Mouse (Mus musculus) midbrain, embryonic 16.5 days (tissue): Measurements from ENCODE around the gene Hunk. TPM values are rescaled to one million over a fixed set of nuclear protein-coding genes. Genes with fewer than 3 reads are reported as not detected.
A peak's percentile ranks its signal among the peaks of the same experiment; 100 is the strongest.

Experiments used
- ATAC-seq: fragments of 200-750 bp; cut with Nextera tagmentation; 2 replicates; pipeline ENCODE4 v1.8.0; 2017; ENCODE audit warnings: moderate TSS enrichment
- H3K27ac ChIP-seq: fragments of 300-500 bp; sonication (generic); 2 replicates; pipeline ENCODE4 v1.5.1; 2014; ENCODE audit warnings: mild to moderate bottlenecking, low read length, mixed read lengths
- H3K27me3 ChIP-seq: fragments of 300-500 bp; sonication (generic); 2 replicates; pipeline ENCODE4 v1.6.1; 2014; ENCODE audit warnings: low read depth, low read length, mixed read lengths; ENCODE audit not compliant: control insufficient read depth, insufficient read depth
- H3K36me3 ChIP-seq: fragments of 300-500 bp; sonication (generic); 2 replicates; pipeline ENCODE4 v1.6.1; 2014; ENCODE audit warnings: mild to moderate bottlenecking, low read length, moderate library complexity, mixed read lengths; ENCODE audit not compliant: control insufficient read depth, insufficient read depth
- H3K4me1 ChIP-seq: fragments of 300-500 bp; sonication (generic); 2 replicates; pipeline ENCODE4 v1.6.1; 2014; ENCODE audit warnings: mild to moderate bottlenecking, low read length, mixed read lengths; ENCODE audit not compliant: control insufficient read depth, insufficient read depth
- H3K4me2 ChIP-seq: fragments of 300-500 bp; sonication (generic); 2 replicates; pipeline ENCODE4 v1.6.1; 2014; ENCODE audit warnings: mild to moderate bottlenecking, low read length, mixed read lengths
- H3K4me3 ChIP-seq: fragments of 300-500 bp; sonication (generic); 2 replicates; pipeline ENCODE4 v1.5.1; 2014; ENCODE audit warnings: low read depth, mild to moderate bottlenecking, low read length, moderate library complexity, mixed read lengths
- H3K9ac ChIP-seq: fragments of 300-500 bp; sonication (generic); 2 replicates; pipeline ENCODE4 v1.6.1; 2014; ENCODE audit warnings: low read depth, low read length, mixed read lengths
- H3K9me3 ChIP-seq: fragments of 300-500 bp; sonication (generic); replicated peaks from 2 replicates; pipeline ENCODE4 v1.6.1; 2014; ENCODE audit warnings: mild to moderate bottlenecking, low read length, mixed read lengths; ENCODE audit not compliant: control insufficient read depth, poor library complexity, severe bottlenecking
- whole genome bisulfite sequencing: fragments of 180-500 bp; shearing (Covaris S2); extraction: QIAGEN DNeasy Blood & Tissue Kit; methylation state at CpG from one replicate; pipeline ENCODE4 v1.1.7; 2014; 5-methylcytosine and 5-hydroxymethylcytosine counted together
- polyA plus RNA-seq: library from polyadenylated mRNA; unstranded; fragments of >200 nt; fragmentation: Nextera tagmentation; extraction: Ambion mirVana; gene quantifications from 2 replicates; pipeline ENCODE4 v1.2.1, GENCODE M21; 2015

Gene Hunk
- polyA plus RNA-seq, 1 experiment from 2014 or later: 6.2 TPM

DNA sequence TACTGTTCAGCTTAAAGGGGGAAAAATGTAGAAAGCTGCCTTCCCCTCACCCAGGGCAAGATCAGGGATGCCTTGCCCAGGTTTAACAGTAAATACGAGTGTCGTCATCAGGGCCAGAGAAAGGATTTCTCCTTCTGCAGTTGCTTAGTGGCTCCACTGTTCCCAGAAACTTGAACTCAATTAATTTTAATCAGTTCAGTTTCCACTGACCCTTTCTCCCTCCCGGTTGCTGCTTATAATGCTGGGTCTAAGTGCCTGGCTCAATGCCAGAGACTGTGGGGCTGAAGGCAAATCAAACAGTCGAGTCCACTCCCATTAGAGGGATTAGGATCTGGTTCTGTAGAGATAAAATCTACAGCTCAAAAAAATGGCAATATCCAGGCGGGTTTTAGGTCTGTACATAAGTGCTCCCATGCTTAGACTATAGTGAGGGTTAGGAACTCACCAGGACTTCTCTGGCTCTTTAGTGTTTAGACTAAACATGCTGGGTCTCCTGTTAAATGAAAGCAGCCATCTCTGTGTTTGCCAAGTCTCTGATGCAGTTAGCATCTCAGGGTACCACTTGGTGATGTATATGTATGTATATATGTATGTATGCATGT is 106.2 kb downstream of the Hunk start:
- Histone ChIP-seq H3K4me2 (no peak overlapping the region), H3K27me3 (no peaks in the 10 kb centered on the region), H3K27ac (no peak overlapping the region), H3K9me3 (no peaks in the 10 kb centered on the region), H3K9ac (no peak overlapping the region), H3K4me1 (peaks cover 9% of the 10 kb centered on the region), H3K36me3 (peaks cover 4% of the 10 kb centered on the region), H3K4me3 (no peak overlapping the region)
- ATAC-seq: 0 out of 2 replicates have a peak, but pooled peaks have one; percentile 43
- WGBS: 24% methylated on average over 5 of the region's 5 CpGs

DNA sequence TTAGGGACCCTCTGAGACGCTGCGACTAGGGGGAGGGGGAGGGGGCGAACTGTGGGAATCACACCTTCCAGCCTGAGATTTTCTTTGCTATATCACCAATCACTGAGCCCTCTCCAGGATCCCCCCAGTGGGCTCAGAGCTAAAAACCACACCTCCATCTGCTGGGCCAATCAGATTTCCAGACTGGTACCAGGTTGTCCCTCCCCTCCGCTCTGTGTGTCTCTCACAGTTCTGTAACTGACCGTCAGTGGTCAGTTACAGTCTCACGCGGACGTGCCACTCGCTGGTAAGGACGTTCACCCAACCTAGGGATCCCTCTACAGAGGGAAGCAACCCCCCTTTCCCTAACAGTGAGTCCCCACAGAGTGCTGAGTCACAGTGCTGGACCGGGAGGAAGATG is 111.1 kb downstream of the Hunk start:
- H3K4me2 ChIP-seq: no peak overlapping the region
- 43% methylated on average over 11 of the region's 11 CpGs for WGBS

GRCm38 (mm10) chr16:90497749-90498464 is 112.1 kb downstream of the Hunk start:
- H3K4me3 ChIP-seq: no peak overlapping the region
- H3K4me1 ChIP-seq: no peaks in the 10 kb centered on the region; the same call in 1 of the 2 replicates
- H3K27ac ChIP-seq: no peak overlapping the region
- no peak for ATAC-seq
- H3K4me2 ChIP-seq: no peak overlapping the region
- 85% methylated on average over 16 of the region's 16 CpGs for WGBS
- H3K27me3 ChIP-seq: no peaks in the 10 kb centered on the region
- H3K9ac ChIP-seq: no peak overlapping the region
- H3K9me3 ChIP-seq: no peaks in the 10 kb centered on the region
- H3K36me3 ChIP-seq: peaks cover 4% of the 10 kb centered on the region; the same call in 1 of the 2 replicates

More for the DNA sequence above, 111.1 kb downstream of the Hunk start:
- peaks cover 4% of the 10 kb centered on the region for H3K4me1 ChIP-seq
- no peak overlapping the region for H3K4me3 ChIP-seq
- H3K27ac ChIP-seq: no peak overlapping the region
- no peaks in the 10 kb centered on the region for H3K9me3 ChIP-seq
- ATAC-seq: no peak
- H3K27me3 ChIP-seq: no peaks in the 10 kb centered on the region
- peaks cover 4% of the 10 kb centered on the region; the same call in 1 of the 2 replicates for H3K36me3 ChIP-seq
- H3K9ac ChIP-seq: no peak overlapping the region

DNA sequence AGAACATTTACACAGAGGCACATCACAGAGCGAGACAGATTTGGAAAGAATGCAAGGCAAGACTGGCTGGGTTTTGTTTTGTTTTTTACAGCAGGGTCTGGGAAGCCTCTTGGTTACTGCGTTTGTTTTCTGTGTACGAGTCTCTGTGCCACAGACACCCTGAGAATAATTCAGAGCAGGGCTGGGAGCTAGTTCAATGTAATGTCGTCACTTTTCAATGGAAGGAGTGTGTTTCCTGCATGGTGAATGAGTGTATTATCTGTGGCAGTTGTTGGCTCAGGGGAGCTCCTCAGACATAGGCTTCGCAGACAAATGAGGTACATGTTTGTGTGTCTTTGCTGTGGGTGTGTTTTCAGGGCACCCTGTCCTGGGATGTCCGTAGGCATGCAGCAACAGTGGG is 115.0 kb downstream of the Hunk start:
- no peak overlapping the region for H3K27ac ChIP-seq
- 59% methylated on average over 6 of the region's 6 CpGs for WGBS
- ATAC-seq: peak; percentile 19; the same call in 1 of the 2 replicates
- H3K9me3 ChIP-seq: no peaks in the 10 kb centered on the region
- no peak overlapping the region for H3K9ac ChIP-seq
- no peaks in the 10 kb centered on the region for H3K4me1 ChIP-seq
- no peaks in the 10 kb centered on the region for H3K36me3 ChIP-seq
- H3K4me3 ChIP-seq: no peak overlapping the region
- no peaks in the 10 kb centered on the region for H3K27me3 ChIP-seq
- no peak overlapping the region for H3K4me2 ChIP-seq

DNA sequence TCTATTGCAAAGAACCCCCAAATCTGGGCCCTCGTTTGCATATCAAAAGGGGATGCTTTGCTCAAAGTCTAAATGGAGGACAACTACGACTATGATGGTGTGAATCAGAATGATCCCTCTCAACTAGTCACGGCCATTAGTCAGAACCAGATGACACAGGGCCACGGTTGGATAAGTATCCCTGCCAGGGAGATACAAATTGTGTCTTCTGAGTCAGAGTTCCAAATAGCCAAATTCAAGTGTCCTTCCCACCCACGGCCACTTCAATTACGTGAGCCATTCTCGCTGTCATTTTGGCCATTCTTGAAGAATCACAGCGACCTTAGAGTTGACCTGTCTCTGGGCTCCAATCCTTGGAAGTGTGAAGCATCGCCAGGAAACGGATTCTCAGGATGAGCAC is 119.4 kb downstream of the Hunk start:
- Histone ChIP-seq H3K4me1 (no peaks in the 10 kb centered on the region), H3K9ac (no peak overlapping the region), H3K4me2 (no peak overlapping the region), H3K9me3 (no peaks in the 10 kb centered on the region), H3K27me3 (no peaks in the 10 kb centered on the region), H3K4me3 (no peak overlapping the region), H3K36me3 (no peaks in the 10 kb centered on the region), H3K27ac (no peak overlapping the region)
- 76% methylated on average over 10 of the region's 10 CpGs for WGBS
- ATAC-seq: no peak

GRCm38 (mm10) chr16:90505680-90506079 is 119.9 kb downstream of the Hunk start:
- Histone ChIP-seq H3K36me3 (no peaks in the 10 kb centered on the region), H3K4me3 (no peak overlapping the region), H3K27me3 (no peaks in the 10 kb centered on the region), H3K4me2 (no peak overlapping the region), H3K4me1 (no peaks in the 10 kb centered on the region), H3K27ac (no peak overlapping the region), H3K9me3 (no peaks in the 10 kb centered on the region), H3K9ac (no peak overlapping the region)
- no peak for ATAC-seq
- 91% methylated on average over 2 of the region's 2 CpGs for WGBS

DNA sequence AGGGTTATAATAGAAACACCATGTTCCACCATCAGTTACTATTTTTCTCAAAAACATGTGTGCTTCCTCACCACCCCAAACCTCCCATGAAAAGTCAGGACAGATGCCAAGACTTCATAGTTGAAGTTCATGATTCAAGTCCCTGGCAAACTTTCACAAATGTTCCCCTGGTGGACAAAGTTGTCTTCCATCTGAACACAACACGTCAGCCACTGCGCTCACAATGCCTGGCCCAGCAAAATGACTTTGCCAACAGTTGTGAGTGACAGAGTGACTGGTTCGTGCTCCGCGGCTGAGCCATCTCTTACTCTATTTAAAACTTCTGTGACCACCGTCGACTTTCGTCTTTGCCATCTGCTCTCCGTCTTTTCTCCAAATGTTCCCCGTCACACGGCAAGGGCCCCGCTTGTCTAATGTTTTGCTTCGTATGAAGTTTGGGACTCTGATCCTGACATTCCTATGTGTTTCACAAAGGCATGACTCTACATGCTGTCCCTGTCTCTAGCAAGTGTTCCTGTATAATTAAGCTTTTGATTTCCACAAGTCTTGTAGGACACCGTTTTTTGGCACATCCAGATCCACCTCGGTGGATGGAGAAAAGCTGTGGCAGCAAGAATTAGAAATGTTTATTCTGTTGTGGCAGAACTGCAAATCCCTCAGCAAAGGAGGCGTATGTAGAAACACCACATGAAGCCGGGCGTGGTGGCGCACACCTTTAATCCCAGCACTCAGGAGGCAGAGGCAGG is 125.9 kb downstream of the Hunk start:
- H3K4me2 ChIP-seq: no peak overlapping the region
- H3K27ac ChIP-seq: no peak overlapping the region
- no peak overlapping the region for H3K4me3 ChIP-seq
- no peaks in the 10 kb centered on the region for H3K4me1 ChIP-seq
- WGBS: 93% methylated on average over 19 of the region's 19 CpGs
- H3K9me3 ChIP-seq: no peaks in the 10 kb centered on the region
- H3K36me3 ChIP-seq: no peaks in the 10 kb centered on the region
- no peaks in the 10 kb centered on the region for H3K27me3 ChIP-seq
- ATAC-seq: no peak
- no peak overlapping the region for H3K9ac ChIP-seq

GRCm38 (mm10) chr16:90517041-90517440 is 131.2 kb downstream of the Hunk start:
- H3K4me3 ChIP-seq: no peak overlapping the region
- no peak overlapping the region for H3K9ac ChIP-seq
- H3K9me3 ChIP-seq: no peaks in the 10 kb centered on the region
- peaks cover 10% of the 10 kb centered on the region for H3K4me1 ChIP-seq
- no peak overlapping the region for H3K27ac ChIP-seq
- H3K4me2 ChIP-seq: no peak overlapping the region
- ATAC-seq: no peak
- H3K36me3 ChIP-seq: no peaks in the 10 kb centered on the region
- 87% methylated on average over 9 of the region's 9 CpGs for WGBS
- no peaks in the 10 kb centered on the region for H3K27me3 ChIP-seq

DNA sequence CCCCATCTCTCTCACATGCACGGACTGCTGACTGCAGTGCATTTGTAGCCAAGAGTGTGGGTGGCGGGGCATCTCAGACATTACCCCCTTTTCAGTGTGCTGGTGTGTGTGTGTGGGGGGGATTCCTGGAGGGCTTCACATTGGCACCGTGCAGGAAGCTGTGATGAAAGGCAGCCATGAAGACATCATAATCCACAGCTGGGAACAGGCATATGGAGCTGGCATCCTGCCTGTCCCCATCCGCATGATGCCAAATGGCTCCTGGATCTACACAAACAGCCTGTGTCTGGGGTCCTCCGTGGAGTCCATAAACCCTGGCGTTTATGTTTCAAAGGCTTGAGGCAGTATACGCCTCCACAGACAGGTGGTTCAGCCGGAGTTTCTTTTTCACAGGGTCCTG is 132.4 kb downstream of the Hunk start:
- H3K9ac ChIP-seq: no peak overlapping the region
- H3K27me3 ChIP-seq: no peaks in the 10 kb centered on the region
- no peak overlapping the region for H3K27ac ChIP-seq
- H3K4me2 ChIP-seq: no peak overlapping the region
- no peaks in the 10 kb centered on the region for H3K36me3 ChIP-seq
- H3K4me3 ChIP-seq: no peak overlapping the region
- 66% methylated on average over 8 of the region's 8 CpGs for WGBS
- ATAC-seq: peak; percentile 37; the same call in 1 of the 2 replicates
- peaks cover 10% of the 10 kb centered on the region for H3K4me1 ChIP-seq
- no peaks in the 10 kb centered on the region for H3K9me3 ChIP-seq
